Mouse (Mus musculus): Measurements from ENCODE around the gene Zfp536.

Zfp536 gene

DNA sequence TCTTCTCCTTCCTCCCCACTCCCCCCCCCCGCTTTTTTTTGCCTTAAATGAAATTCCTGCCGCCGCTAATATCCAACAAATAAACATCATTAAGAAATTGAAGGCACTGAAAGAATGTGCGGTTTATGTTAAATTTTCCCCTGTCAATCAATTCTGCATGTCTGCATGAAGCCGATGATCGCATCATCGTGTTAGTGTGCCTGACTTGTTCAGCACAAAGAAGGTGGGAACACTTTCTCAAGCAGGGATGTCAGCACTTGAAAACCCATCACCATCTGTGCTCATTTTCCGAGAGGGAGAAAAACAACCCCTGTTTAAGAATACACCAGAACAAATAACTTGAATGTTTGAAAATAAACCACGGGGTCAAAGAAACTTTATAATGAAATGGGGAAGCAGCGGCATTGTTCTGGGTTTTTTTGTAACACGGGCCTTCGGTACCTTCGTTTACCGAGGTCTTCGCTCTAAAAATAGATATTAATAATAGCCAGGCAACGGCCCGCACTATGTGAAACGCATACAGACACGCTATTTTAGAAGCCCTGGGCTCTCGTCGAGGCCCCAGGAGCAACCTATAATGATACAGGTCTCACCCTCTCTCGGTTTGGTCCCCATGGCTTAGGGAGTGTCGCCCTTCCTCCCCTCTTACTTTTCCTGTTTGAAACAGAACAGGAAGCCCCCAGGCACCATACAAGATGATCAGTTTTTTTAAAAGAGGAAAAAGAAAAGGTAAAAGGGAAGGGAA lies 83.7 kb downstream of the Zfp536 start:
- DNase-seq (ENCODE audit: extremely low spot score, low spot score): peak; percentile 46

- peak; percentile 37 for DNase-seq (ENCODE audit: extremely low spot score, low spot score)
Observed at GRCm38 (mm10) chr7:37689107-37689511, 84.3 kb downstream of the Zfp536 start.

- DNase-seq (ENCODE audit: extremely low spot score, low spot score): no peak
Observed at GRCm38 (mm10) chr7:37686366-37686765, 87.1 kb downstream of the Zfp536 start.

DNA sequence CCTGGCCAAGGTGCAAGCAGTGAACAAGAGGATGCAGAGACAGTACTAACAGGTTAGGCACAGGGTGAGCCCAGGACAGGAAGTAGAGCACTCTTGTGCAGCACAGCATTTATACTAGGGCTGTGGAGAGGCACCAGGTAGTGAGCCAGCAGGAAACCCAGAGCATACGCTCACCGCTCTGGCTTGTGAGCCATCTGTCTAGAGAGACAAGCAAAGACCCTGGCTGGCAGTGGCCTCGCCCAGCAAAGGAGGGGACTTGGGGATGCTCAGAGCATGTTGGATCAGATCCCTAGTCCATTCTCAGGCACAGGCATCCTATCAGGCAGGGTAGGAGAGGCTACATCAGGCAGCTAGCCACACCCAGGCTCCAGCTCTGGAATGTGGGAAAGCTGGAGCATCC lies 88.2 kb downstream of the Zfp536 start:
- no peak for DNase-seq (ENCODE audit: extremely low spot score, low spot score)

DNA sequence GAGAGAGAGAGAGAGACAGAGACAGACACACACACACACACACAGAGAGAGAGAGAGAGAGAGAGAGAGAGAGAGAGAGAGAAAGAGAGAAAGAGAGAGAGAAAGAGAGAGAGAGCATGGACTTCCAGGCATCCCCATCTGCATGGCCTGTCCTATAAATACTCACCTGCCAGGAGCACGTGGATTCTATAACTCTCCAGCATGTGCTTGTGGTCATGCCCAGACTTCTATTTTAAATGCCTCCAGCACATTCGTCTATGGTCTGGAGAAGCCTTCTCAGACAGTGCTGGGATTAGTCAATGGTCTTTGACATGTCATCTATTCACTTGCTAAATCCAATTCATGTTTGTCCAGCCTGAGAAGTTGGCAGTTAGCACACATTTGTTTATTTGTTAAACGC lies 92.1 kb downstream of the Zfp536 start:
- no peak for DNase-seq (ENCODE audit: extremely low spot score, low spot score)

DNA sequence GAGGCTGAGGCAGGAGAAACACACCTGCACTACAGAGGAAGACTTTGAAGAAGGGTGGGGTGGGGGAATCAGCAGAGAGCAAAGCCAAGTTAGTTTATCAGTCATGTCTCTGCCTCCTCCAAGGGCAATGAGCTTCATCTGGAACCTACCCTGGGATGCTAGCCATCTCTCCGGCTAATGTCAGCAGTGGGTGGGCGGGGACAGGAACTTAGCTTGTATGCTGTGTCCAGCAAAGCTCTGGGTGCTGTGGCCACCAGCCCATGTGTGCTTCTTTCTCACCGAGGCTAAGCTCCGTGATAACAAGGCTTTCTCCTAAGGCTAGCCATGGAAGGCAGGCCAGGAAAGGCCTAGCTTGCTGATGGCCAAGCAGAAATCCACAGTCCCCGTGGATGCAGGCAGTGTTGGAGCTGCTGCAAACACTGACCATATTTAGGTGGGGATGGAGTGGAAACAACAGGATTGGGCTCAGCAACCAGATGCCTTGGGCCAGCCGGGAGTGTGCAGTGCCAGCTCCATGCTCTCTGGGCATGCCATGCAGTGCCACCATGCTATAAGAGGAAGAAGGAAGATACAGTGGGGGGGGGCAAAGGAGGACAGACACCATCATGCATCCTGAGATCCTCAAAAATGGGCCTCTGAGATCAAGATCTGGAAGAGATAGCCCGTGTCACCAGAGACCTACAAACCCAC lies 109.6 kb downstream of the Zfp536 start:
- no peak for DNase-seq (ENCODE audit: extremely low spot score, low spot score)

GRCm38 (mm10) chr7:37648671-37649070 lies 124.8 kb downstream of the Zfp536 start:
- no peak for DNase-seq (ENCODE audit: extremely low spot score, low spot score)

GRCm38 (mm10) chr7:37647917-37648615 lies 125.4 kb downstream of the Zfp536 start:
- no peak for DNase-seq (ENCODE audit: extremely low spot score, low spot score)

GRCm38 (mm10) chr7:37639740-37640397 lies 133.6 kb downstream of the Zfp536 start:
- DNase-seq (ENCODE audit: extremely low spot score, low spot score): no peak

- DNase-seq (ENCODE audit: extremely low spot score, low spot score): no peak
Observed at GRCm38 (mm10) chr7:37634812-37635211, 138.6 kb downstream of the Zfp536 start.

GRCm38 (mm10) chr7:37630410-37630809 lies 143.0 kb downstream of the Zfp536 start:
- no peak for DNase-seq (ENCODE audit: extremely low spot score, low spot score)

DNA sequence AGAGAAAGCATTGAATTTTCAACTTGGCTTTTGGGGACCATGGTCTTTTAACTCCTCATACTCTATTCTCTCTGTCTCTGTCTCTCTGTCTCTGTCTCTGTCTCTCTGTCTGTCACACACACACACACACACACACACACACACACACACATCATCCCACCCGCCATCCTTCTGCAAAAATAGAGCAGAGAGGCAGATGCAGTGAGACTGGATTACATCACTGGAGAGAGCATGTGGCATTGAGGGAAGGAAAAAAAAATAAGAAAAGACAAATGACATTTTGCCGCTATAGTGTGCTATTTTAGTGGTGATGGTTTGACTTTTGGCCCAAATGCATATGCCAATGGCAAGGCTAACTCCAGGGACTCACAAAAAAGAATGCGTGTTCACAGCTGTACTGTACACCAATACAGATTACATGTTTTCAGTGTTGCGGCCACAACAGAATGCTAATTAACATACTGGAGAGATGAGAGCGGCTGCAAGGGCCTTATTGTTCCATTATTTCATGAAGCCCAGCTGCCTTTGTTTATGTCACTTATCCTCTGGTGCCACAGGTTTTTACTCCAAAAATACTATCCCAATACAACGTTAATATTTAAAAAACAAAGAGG lies 145.4 kb downstream of the Zfp536 start:
- no peak for DNase-seq (ENCODE audit: extremely low spot score, low spot score)

GRCm38 (mm10) chr7:37625758-37626157 lies 147.7 kb downstream of the Zfp536 start:
- no peak for DNase-seq (ENCODE audit: extremely low spot score, low spot score)

DNA sequence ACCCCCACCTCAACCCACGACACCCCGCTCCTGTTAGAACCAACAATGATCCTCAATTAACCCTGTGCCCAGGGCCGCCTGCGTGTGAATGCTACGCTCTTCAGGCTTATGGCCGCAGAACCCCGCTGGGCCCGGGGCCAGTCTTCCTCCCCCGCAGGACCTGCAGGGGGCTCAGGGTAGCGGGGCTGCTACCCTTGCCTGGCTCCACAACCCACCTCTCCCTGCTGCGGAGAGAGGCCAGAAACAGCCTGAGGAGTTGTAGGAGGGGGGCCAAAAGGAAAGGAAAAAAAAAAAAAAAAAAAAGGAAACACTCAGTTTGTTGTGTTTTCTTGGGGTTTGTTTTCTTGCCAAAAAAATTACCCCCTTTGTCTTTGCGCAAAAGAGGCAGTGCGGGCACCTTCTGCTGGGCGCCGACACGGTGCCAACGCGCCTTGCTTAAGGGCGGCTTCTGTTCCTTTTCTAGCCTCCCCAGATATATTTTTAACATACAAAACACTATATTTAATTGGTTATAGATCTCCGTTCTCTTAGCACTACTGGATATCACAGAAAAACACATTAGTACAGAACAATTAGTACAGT lies 148.6 kb downstream of the Zfp536 start:
- DNase-seq (ENCODE audit: extremely low spot score, low spot score): no peak

GRCm38 (mm10) chr7:37623903-37624758 lies 149.3 kb downstream of the Zfp536 start:
- DNase-seq (ENCODE audit: extremely low spot score, low spot score): peak; percentile 49

DNA sequence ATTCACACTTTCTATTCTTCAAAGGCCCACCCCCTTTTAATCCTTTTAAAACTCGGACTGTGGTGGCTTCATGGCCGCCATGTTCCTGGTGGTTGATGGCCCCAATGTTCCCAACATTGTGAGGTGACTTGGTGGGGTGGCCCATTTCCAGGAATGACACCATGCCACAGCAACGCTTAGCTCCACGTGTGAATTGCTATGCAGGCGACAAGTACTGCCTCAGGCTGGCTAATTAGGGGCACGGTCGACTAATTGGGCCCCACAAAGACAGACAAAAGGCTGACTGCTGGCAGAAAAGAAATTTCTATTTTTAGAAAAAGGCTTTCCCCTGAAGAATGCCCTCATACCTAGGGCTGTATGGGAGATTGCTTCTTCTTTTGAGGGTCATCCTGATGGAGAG lies 154.2 kb downstream of the Zfp536 start:
- DNase-seq (ENCODE audit: extremely low spot score, low spot score): no peak

GRCm38 (mm10) chr7:37617880-37618279 lies 155.6 kb downstream of the Zfp536 start:
- DNase-seq (ENCODE audit: extremely low spot score, low spot score): no peak

DNA sequence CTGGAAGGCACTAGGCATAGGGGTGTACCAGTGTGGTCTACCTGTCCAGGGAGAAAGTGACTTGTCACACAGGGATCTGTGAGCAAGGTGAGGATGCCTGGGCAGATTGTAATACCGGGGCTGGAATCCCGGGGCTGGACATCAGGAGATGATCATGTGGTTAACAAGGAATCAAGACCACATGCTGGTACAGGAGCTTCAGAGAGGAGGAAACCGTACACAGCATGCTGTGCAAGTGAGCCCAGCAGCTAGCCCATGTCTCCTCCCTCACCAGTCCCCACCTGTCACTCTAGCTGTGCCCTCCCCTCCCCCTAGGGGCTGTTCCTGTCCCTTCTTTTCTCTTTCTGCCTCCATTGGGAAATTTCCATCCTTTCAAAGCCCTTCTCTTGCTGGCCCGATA lies 157.5 kb downstream of the Zfp536 start:
- no peak for DNase-seq (ENCODE audit: extremely low spot score, low spot score)

DNA sequence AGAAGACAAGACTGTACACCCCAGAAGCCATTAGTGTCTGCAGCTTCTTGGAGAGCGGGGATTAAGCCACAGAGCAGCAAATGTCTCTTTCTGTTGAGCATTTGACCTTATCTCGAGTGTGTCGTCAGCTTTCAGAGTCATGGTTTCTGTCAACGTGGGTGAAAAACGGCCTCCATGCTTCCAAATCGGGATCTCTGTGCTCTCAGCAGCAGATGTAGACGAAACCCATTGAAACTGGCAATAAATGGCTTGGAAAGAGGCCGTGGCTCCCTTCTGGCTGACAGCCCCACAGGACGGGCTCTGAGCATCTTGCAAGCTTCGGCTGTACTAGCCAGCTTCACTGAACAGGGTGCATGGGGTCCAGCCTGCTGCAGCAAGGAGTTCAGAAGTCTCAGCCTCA lies 159.1 kb downstream of the Zfp536 start:
- DNase-seq (ENCODE audit: extremely low spot score, low spot score): no peak

- no peak for DNase-seq (ENCODE audit: extremely low spot score, low spot score)
Observed at GRCm38 (mm10) chr7:37608556-37608955, 164.9 kb downstream of the Zfp536 start.
